Mouse (Mus musculus): ENCODE data around the gene Olfr1065.
"Not testable (repeated sequence)": the region's sequence is repeated elsewhere in the genome, so short reads cannot be mapped to it uniquely, and the experiment has no call there.

GRCm38 (mm10) chr2:86428511-86428910 lies 21.9 kb downstream of the Olfr1065 start:
- not testable (repeated sequence) for TF ChIP-seq EP300, CTCF (IDR thresholded peaks at IDR 0.05)
